Mouse (Mus musculus) naive thymus-derived CD4-positive, alpha-beta T cell, adult 5 months (primary cell): Measurements from ENCODE around the gene Kcnip4. TPM values are rescaled to one million over a fixed set of nuclear protein-coding genes. Genes with fewer than 3 reads are reported as not detected.

ENCODE experiments used
- polyA plus RNA-seq: library from polyadenylated mRNA; unstranded; fragments of 100-300 nt; shearing (Covaris generic); gene quantifications from one replicate; pipeline ENCODE4 v1.2.1, GENCODE M21; 2017

The Kcnip4 gene
- polyA plus RNA-seq = not detected

GRCm38 (mm10) chr5:49524394-49525241 lies at the start of gene Kcnip4:
TSS of gene Kcnip4 (minus strand) at chr5:49524907.

